Mouse (Mus musculus): Measurements from ENCODE around the gene Hipk2. TPM values are rescaled to one million over a fixed set of nuclear protein-coding genes. Genes with fewer than 3 reads are reported as not detected.

Gene Hipk2
- polyA plus RNA-seq, 2 experiments = 11.9 to 12.3 TPM

- ATAC-seq (ENCODE audit: low FRiP score, low read depth) = no peak
- WGBS = 71% methylated on average over 5 of the region's 5 CpGs
- no peak for TF ChIP-seq POLR2A (IDR thresholded peaks at IDR 0.05; ENCODE audit: borderline replicate concordance, extremely low read depth, insufficient read depth, insufficient read length)
Observed at GRCm38 (mm10) chr6:38827435-38827834, 48.5 kb downstream of the Hipk2 start.

GRCm38 (mm10) chr6:38826857-38827256 lies 49.1 kb downstream of the Hipk2 start:
- no peak overlapping the region for H3K4me2 ChIP-seq (replicated peaks; ENCODE audit: low read depth, low read length, severe bottlenecking)
- no peaks in the 10 kb centered on the region for H3K4me1 ChIP-seq (ENCODE audit: control insufficient read depth, insufficient read depth, low read length)
- H3K27ac ChIP-seq (replicated peaks; ENCODE audit: low read depth, low read length) = no peak overlapping the region
- H3K9ac ChIP-seq (ENCODE audit: low read depth, low read length, severe bottlenecking) = no peak overlapping the region
- no peak for TF ChIP-seq POLR2A (IDR thresholded peaks at IDR 0.05; ENCODE audit: borderline replicate concordance, extremely low read depth, insufficient read depth, insufficient read length)
- 61% methylated on average over 3 of the region's 3 CpGs for WGBS
- no peaks in the 10 kb centered on the region for H3K27me3 ChIP-seq (ENCODE audit: control insufficient read depth, insufficient read depth, low read length)
- no peak overlapping the region for H3K4me3 ChIP-seq (replicated peaks; ENCODE audit: low read length)
- no peak for DNase-seq (ENCODE audit: low spot score)
- no peaks in the 10 kb centered on the region for H3K9me3 ChIP-seq (ENCODE audit: control insufficient read depth, low read length)
- no peak for ATAC-seq (ENCODE audit: low FRiP score, low read depth)
- no peaks in the 10 kb centered on the region for H3K36me3 ChIP-seq (ENCODE audit: control insufficient read depth, insufficient read depth, low read length)

More at GRCm38 (mm10) chr6:38827435-38827834, 48.5 kb downstream of the Hipk2 start:
- no peak for DNase-seq (ENCODE audit: low spot score)
- Histone ChIP-seq H3K9me3 (ENCODE audit: control insufficient read depth, low read length) (no peaks in the 10 kb centered on the region), H3K36me3 (ENCODE audit: control insufficient read depth, insufficient read depth, low read length) (no peaks in the 10 kb centered on the region), H3K4me3 (replicated peaks; ENCODE audit: low read length) (no peak overlapping the region), H3K27me3 (ENCODE audit: control insufficient read depth, insufficient read depth, low read length) (no peaks in the 10 kb centered on the region), H3K27ac (replicated peaks; ENCODE audit: low read depth, low read length) (no peak overlapping the region), H3K4me2 (replicated peaks; ENCODE audit: low read depth, low read length, severe bottlenecking) (no peak overlapping the region), H3K9ac (ENCODE audit: low read depth, low read length, severe bottlenecking) (no peak overlapping the region), H3K4me1 (ENCODE audit: control insufficient read depth, insufficient read depth, low read length) (no peaks in the 10 kb centered on the region)

DNA sequence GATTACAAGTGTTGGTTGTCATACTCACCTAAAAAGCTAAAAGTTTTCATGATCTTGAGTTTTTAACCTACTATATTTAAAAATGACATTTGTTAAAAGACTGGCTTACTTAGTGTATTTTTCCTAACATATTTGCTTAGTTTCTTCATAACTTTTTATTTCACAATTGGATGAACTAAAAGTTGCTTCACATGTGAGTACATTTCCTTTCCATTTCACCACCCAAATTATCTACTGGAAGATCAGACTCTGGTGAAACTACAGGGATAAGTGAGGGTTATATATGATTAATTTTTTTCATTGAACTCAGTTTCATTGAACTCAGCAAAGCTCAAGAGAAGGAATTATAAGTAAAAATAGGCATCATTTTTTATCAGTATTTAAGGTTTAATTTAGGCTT lies 50.1 kb downstream of the Hipk2 start:
- Histone ChIP-seq H3K4me3 (replicated peaks; ENCODE audit: low read length) (no peak overlapping the region), H3K9ac (ENCODE audit: low read depth, low read length, severe bottlenecking) (no peak overlapping the region), H3K27me3 (ENCODE audit: control insufficient read depth, insufficient read depth, low read length) (no peaks in the 10 kb centered on the region), H3K4me1 (ENCODE audit: control insufficient read depth, insufficient read depth, low read length) (no peaks in the 10 kb centered on the region), H3K27ac (replicated peaks; ENCODE audit: low read depth, low read length) (no peak overlapping the region), H3K4me2 (replicated peaks; ENCODE audit: low read depth, low read length, severe bottlenecking) (no peak overlapping the region), H3K9me3 (ENCODE audit: control insufficient read depth, low read length) (no peaks in the 10 kb centered on the region), H3K36me3 (ENCODE audit: control insufficient read depth, insufficient read depth, low read length) (no peaks in the 10 kb centered on the region)
- no peak for ATAC-seq (ENCODE audit: low FRiP score, low read depth)
- no peak for DNase-seq (ENCODE audit: low spot score)
- TF ChIP-seq POLR2A (IDR thresholded peaks at IDR 0.05; ENCODE audit: borderline replicate concordance, extremely low read depth, insufficient read depth, insufficient read length) = no peak

- Histone ChIP-seq H3K27ac (replicated peaks; ENCODE audit: low read depth, low read length) (no peak overlapping the region), H3K9me3 (ENCODE audit: control insufficient read depth, low read length) (no peaks in the 10 kb centered on the region), H3K36me3 (ENCODE audit: control insufficient read depth, insufficient read depth, low read length) (peaks cover 4% of the 10 kb centered on the region), H3K27me3 (ENCODE audit: control insufficient read depth, insufficient read depth, low read length) (no peaks in the 10 kb centered on the region), H3K9ac (ENCODE audit: low read depth, low read length, severe bottlenecking) (no peak overlapping the region), H3K4me3 (replicated peaks; ENCODE audit: low read length) (no peak overlapping the region), H3K4me1 (ENCODE audit: control insufficient read depth, insufficient read depth, low read length) (no peaks in the 10 kb centered on the region), H3K4me2 (replicated peaks; ENCODE audit: low read depth, low read length, severe bottlenecking) (no peak overlapping the region)
- no peak for TF ChIP-seq POLR2A (IDR thresholded peaks at IDR 0.05; ENCODE audit: borderline replicate concordance, extremely low read depth, insufficient read depth, insufficient read length)
- DNase-seq (ENCODE audit: low spot score) (no peak), ATAC-seq (ENCODE audit: low FRiP score, low read depth) (no peak)
Observed at GRCm38 (mm10) chr6:38823827-38824226, 52.1 kb downstream of the Hipk2 start.

GRCm38 (mm10) chr6:38823164-38823563 lies 52.8 kb downstream of the Hipk2 start:
- no peak overlapping the region for H3K9ac ChIP-seq (ENCODE audit: low read depth, low read length, severe bottlenecking)
- 89% methylated on average over 4 of the region's 4 CpGs for whole genome bisulfite sequencing
- no peaks in the 10 kb centered on the region for H3K27me3 ChIP-seq (ENCODE audit: control insufficient read depth, insufficient read depth, low read length)
- no peak for TF ChIP-seq POLR2A (IDR thresholded peaks at IDR 0.05; ENCODE audit: borderline replicate concordance, extremely low read depth, insufficient read depth, insufficient read length)
- H3K4me1 ChIP-seq (ENCODE audit: control insufficient read depth, insufficient read depth, low read length) = no peaks in the 10 kb centered on the region
- H3K4me2 ChIP-seq (replicated peaks; ENCODE audit: low read depth, low read length, severe bottlenecking) = no peak overlapping the region
- no peak overlapping the region for H3K27ac ChIP-seq (replicated peaks; ENCODE audit: low read depth, low read length)
- no peaks in the 10 kb centered on the region for H3K9me3 ChIP-seq (ENCODE audit: control insufficient read depth, low read length)
- H3K36me3 ChIP-seq (ENCODE audit: control insufficient read depth, insufficient read depth, low read length) = peaks cover 11% of the 10 kb centered on the region
- DNase-seq (ENCODE audit: low spot score) = no peak
- H3K4me3 ChIP-seq (replicated peaks; ENCODE audit: low read length) = no peak overlapping the region
- ATAC-seq (ENCODE audit: low FRiP score, low read depth) = no peak

- Histone ChIP-seq H3K27me3 (ENCODE audit: control insufficient read depth, insufficient read depth, low read length) (no peaks in the 10 kb centered on the region), H3K4me2 (replicated peaks; ENCODE audit: low read depth, low read length, severe bottlenecking) (no peak overlapping the region), H3K4me1 (ENCODE audit: control insufficient read depth, insufficient read depth, low read length) (no peaks in the 10 kb centered on the region), H3K36me3 (ENCODE audit: control insufficient read depth, insufficient read depth, low read length) (peaks cover 24% of the 10 kb centered on the region), H3K9me3 (ENCODE audit: control insufficient read depth, low read length) (no peaks in the 10 kb centered on the region), H3K4me3 (replicated peaks; ENCODE audit: low read length) (no peak overlapping the region), H3K9ac (ENCODE audit: low read depth, low read length, severe bottlenecking) (no peak overlapping the region), H3K27ac (replicated peaks; ENCODE audit: low read depth, low read length) (no peak overlapping the region)
- 72% methylated on average over 2 of the region's 2 CpGs for WGBS
- ATAC-seq (ENCODE audit: low FRiP score, low read depth) (no peak), DNase-seq (ENCODE audit: low spot score) (no peak)
- TF ChIP-seq POLR2A (IDR thresholded peaks at IDR 0.05; ENCODE audit: borderline replicate concordance, extremely low read depth, insufficient read depth, insufficient read length) = no peak
Observed at GRCm38 (mm10) chr6:38821686-38822085, 54.3 kb downstream of the Hipk2 start.

All from limb, embryonic 14.5 days (tissue).